Mouse (Mus musculus) adipocyte (in vitro differentiated cells): ENCODE measurements at regions not wholly inside any gene's neighbourhood (a gene's known extent, or its start where the extent isn't known, plus 50 kb on each side); places are given as distances from the start of the nearest gene placed in this dataset.

Source experiments
- DNase-seq: peaks from one replicate; pipeline ENCODE4 v3.0.0-alpha.2; 2016; ENCODE audit warnings: low spot score

DNA sequence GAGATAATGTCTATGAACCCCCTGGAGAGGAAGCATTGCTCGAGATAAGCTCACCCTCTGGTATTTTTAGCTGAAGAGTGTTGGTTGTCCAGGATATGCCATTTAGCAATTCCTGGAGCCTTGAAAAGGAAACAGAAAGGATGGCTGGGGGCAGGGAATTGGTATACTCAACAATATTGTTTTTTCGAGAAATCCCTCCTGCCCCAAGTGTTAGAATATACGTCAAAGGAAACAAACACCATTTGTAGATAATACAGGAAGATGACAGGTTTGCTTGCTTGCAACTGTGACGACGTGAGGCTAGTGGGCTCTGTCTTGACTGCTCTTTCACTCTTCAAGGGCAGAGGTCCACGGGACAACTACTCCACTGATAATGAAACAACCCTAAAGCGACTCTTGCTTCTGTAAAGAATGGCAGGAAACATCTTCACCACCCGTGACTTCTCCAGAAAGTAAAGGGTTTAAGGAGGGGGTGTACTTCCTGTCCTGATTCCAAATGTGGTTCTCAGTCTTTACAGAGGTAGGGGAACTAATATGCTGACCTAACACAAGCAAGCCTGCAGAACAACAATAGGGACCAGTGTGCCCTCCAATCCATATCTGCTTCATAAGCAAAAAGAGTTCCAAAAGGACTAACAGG, 270.3 kb downstream of the Ets1 start:
- DNase-seq = no peak

DNA sequence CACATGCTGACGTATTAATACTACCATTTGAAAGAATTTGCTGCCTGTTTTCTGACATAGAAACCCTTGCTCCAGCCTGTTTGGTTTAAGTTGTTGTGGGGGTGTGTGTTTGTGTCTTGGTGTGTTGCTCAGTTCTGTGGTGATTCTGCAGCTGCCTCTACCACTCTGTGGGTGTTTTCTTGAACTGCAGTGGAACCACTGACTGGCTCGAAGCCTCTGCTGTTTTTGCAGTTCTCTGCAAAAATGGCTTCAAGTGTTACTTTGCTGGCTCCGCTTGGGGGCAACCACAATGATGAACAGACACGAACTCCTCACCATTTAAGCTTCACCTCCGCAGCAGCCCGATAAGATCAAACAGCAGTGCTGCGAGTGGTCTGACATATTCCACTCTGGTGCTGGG, 274.6 kb downstream of the Ets1 start:
- no peak for DNase-seq

DNA sequence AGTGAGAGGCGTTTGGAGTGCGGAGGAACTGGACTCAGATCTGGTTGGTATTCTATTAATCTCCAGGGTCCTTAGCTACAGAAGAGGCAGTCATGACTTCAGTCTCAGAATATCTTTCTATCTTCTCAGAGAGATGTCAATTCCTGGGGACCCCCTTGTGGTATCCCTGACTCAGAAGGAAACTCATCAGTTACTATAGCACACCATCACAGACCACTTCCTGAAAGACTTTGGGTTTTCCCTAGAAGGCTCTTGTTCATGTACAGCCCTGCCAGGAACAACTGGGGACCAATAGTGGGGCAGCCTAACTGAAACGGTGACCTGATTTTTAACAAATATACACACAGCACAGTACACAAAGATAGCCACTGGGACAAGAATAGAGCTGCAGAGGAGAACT, 279.6 kb downstream of the Ets1 start:
- DNase-seq = no peak

DNA sequence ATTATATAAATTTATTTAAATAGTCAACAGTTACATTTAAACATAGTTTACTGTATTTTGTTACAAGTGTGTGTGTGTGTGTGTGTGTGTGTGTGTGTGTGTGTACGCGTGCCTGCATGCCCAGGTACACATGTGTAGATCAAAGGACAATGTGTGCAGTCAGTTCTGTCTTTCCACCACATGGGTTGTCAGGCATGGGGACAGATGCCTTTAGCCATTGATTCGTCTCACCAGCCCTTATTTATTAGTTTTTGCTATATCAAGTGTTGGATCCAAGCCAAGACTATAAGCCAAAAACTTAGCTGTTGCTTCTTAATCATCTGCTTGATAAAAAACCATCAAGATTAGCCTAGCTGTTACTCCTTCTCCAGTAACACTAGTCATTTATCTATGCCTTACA, 280.7 kb downstream of the Ets1 start:
- no peak for DNase-seq

DNA sequence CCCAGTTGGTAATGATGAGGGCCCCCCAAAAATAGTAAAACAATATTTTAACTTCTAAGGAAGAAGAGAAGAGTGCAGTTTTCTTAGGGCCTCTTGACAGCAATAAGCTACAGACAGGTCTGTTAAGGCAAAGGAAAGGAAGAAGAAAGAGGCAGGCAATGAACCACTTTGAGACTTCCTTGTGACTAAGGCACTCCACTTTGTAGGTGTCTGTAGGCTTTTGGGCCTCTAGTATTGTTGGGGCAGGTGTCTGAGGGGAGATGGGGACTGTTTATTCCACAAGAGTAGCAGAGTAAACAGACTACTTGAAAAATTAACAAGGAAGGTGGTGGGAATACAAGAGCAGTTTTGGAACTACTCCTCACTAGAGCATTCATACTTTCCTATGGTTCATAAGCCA, 287.9 kb downstream of the Ets1 start:
- no peak for DNase-seq

DNA sequence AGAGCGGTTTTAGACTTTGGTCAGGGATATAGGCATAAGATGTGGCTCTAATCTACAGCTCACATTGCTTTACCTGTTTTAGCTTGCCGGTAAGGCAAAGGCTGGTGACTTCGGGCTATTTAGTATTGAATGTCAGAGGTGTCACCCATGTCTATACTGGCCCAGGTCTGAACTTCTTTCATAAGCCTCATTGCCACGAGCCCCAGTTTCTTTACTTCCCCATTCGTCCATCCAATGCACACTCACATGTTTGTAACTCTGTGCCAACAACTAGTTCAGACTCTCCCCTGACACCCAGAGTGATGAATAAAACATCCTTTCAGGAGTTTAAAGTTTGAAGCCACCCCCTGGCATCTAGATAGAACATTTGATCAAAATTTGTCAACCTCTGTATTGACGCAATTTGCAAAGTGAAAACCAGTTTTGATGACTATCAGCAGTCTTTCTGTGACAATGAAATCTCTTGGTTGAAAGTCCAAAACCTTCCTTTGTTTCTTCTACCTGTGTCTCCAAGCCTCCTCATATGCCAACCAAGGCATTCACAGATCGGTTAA, 288.4 kb downstream of the Ets1 start:
- no peak for DNase-seq

DNA sequence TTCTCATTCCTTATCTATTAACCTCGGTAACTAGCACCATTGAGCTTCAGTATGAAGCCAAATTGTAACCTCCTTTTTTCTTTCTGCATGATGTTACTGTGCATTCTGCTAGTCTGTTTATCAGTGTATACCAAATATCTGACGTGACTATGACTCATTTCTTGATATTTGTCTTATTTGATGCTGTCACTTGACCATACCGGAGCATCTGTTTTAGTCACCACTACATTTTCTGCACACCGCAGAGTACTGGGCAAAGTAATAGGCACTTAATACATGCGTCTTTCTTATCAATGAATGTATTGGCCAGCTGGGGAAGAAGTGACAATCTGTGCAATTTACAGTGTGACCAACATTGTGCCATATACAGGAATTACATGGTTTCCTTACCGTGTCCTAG, 289.0 kb downstream of the Ets1 start:
- DNase-seq = no peak

DNA sequence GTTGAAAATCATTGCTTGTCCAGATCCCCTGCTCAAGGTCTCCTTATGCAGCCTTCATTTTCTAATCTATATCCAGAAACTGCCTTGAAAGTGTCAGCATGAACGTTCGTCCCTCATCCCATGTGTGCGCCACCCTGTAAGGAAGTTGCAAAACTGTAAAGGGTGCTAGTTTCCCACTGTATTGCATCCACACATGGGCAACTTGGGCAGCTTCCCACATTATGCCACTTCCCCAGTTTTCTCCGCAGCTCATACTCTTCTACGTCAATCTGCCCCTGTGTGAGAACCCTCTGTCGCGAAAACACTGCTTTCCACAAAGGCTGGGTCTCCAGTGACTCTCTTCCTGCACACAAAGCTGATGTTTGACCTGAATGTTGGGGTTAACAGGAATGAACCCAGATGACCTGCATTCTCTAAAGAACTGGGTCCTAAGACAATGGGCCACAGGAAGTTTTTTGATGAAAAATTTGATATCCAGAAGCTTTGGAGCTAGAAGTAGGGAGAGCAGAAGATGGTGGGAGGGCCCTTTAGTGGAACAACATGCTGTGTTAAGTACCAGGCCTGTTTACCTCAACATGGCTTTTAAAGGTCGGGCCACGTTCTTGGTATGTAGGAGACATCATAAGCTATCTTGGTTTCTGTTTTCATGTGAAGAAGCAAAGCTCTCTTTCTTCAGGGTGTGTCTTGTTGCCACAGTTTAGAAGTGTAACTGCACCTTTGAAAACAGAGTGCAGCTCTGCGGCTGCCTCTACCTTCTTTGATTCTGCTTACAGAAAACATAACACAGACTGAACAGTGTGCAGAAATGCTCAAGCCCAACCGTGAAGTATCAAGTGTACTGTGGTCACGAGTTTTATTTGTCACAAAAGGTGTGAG, 289.9 kb downstream of the Ets1 start:
- no peak for DNase-seq

DNA sequence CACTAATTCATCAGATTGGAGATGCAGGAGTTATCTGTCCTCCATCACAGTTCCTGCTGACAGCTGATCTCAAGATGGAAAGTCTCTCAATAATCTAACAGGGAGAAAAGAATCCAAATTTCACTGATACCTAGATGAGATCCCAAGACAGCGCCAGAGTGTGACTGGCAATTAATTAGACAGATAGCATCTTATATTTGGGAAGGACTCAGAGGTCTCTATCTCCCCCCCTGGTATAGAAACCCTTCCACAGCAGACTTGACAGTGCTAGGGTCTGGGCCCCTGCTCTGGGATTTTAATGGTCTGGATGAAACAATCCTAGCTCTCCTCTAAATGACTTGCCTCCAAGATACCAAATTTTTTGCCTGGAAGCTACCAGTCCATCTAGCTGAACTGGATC, 291.6 kb downstream of the Ets1 start:
- no peak for DNase-seq

DNA sequence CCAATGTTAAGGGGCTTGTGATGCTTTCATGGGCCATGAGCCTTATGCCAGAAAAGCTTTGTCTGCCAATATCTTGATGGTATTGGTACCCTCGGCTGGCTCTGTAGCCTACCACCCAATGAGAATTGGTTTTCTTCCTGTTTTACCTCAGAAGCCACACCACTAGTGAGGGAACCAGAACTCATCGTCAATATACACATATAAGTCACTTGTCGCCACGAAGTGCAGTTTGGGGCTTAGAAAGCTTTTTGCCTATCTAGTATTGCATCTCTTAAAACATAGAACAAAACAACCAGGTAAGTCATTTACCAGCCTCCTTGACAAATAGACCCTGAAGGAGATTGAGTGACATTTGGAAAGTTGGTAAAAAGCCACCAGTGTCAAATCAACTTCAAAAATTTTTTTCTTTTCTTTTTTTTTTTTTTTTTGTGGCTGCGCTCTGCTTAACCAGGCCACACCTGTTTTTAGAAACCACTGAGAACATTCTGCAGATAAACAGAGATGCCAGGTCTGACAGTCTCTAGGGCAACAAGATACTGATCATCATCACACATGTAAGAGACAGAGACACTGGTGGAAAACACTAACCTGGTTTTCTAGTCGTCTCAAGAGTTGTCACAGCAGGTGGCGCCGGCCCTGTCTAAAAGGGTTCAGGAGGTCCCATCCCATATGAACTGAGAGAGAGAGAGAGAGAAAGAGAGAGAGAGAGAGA, 292.4 kb downstream of the Ets1 start:
- no peak for DNase-seq

DNA sequence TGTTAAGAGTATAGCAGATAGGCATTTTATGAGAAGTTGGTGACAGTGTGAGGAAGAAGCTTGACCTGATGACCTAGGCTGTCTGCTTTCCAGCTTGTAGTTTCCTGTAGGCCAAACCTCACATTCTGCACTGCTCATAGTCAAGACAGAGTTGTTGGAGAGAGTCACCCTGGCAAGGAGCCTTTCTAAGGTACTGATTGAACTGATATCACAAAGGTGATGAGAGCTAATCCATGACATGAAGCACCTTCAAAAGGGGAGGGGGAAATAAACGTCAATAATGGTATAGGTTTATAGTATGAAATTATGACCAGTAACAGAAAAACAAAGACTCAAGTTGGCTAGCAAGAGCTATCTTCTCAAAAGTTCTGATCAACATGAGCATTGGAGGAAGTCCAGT, 293.3 kb downstream of the Ets1 start:
- no peak for DNase-seq

DNA sequence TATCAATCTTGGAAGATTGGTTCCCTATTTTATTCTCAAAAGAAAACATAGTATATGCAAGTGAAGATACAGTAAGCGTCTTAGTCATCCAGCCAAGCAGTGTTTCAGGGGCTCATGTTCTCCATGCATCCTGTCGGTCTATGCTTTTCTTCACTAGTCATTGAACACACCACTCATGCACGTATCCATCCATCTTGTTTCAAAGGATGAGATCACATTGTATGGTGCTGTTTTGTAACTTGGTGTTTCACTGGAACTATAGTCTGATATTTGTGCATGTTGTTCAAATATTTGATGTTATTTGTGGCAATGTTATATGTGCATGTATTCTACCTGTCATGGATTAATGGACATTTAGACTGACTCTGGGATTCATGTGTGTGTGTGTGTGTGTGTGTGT, 293.8 kb downstream of the Ets1 start:
- DNase-seq = no peak

DNA sequence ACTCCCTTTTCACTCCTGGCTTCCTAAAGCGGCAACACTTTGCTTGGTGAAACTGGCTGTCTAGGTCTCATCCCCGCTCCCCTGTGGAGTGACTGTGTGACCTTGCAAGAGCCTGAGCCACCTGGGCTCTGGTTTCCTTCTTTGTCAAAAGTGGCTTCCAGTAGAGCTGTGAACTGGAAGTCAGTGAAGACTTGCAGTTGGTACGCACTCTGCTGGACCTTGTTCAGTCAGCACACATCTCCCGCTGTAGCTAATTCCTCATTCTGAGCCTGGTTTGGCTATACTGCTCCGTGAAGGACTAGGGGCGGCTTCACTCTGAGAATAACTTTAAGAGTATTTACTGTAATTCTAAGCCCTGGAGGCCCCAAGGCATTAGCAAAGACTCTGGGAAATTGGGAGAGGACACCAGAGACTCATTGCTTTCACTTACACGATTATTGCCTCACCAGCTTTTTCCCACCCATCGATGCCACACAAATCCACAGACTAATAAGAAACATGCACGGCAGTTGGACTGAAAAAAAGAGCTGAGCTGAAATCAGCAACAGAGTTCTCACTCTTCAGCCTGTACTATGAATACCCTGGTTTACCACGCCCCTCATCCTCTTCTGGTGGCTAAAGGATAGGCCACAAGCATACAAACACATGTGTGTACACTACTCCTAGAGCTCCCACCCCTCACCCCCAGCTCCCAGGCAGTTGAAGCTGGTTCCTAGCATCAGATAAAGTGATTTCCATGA, 295.4 kb downstream of the Ets1 start:
- peak; percentile 15 for DNase-seq

DNA sequence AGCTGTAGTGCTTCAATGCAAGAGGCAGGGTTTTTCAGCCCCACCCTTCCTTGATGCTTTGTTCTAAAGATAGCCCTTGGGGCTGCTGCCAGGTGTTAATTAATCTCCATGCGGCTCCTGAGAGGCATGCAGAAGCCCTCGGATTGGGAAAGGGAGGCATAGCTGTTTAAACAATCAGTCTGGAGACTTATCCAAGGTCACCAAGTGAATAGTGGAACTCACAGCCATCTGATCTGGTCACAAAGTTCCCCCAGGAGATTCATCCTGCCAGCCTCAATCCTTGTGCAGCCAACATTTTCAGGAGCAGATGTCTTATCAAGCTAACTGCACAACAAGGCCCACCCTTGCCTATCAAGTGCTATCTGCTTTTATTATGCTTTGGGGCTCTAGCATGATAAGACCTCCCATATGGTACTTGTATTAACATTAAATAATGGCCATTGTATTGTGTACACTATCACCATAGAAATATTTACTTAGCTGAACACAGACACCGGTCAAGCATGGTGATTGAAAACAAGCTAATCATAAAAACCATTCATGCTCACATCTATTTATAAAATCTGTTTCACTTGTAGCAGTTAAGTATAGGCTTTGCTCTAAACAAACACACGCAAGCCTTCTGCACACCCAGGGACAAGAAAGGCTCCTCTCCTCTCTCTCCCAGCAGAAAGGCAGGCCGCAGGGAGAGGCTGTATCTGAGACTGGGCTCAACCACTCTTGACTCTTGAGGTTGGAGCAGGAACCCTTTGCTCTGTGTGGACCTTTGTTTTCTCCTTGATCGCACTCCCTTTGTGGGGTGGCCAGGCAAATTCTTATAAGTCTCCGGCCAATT, 297.4 kb downstream of the Ets1 start:
- DNase-seq = no peak

DNA sequence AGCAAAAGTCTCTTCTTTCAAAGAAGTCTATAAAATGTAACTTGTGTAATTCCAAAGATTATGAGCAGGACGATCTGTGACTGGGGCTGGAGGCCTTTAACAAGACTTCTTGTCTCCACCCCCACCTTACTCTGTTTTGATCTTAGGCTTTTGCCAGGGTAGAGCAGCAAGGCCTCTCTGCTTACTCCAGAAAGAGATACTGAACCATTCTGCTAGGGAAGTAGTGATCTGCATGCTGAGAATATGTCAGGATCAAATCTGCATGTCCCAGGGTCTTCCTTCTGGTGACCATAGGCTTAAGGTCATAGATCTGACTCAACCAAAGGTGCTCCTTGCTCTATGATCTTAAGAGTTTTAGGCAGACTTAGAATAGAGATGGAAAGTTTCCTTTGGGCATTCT, 298.4 kb downstream of the Ets1 start:
- no peak for DNase-seq

DNA sequence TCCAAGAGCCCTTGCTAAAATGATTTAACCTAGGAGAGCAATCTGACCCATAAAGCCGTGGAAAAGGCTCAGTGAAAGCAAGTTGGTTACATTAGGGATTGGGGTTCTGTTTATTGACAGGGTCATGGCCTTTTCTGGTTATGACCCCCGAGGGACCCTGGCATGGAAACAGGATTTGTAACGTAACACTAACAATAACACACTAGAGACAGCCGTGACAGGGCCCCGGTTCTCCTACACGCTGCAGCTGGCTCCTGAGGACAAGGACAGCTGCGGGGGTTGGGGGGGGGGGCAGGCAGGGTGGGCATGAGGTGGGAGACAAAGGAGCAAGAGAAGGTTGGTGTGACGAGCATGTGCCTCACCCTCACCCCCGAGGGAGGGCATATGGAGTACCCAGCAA, 300.4 kb downstream of the Ets1 start:
- no peak for DNase-seq

DNA sequence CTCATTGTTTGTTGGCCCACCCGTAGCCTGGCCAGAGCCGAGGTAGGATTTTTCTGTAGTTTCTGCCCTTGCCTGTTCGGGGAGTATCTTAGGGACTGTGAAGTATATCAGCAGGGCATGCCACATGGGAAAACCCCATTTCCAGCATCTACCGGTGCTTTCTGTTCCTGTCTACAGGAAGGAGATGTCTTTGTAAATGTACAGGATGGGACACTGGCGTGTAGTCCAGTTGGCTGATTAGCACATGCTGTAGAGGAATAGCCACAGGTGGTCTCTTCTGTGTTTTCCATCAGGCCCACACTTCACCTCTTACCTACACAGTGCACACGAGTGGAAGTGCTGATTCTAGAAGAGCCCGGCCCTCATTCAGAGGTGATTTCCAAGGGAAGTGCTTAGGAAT, 301.4 kb downstream of the Ets1 start:
- no peak for DNase-seq

DNA sequence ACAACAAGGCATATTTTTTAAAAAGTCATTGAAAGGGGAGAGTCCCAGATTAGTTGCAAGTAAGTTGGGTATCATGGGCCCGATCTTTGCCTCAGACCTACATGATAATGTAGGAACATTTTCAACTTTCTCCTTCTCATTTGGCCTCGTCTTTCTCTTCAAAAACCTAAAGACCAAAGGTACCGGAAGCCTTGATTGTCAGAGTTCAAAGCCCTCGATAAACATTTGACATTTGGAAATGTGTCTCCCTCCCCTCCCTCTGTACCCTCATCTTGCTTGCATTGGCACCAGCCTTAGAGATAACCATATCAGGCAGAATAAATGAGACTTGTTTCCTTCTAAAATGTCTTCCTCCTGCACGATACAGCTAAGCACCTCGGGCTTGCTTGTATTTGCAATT, 302.8 kb downstream of the Ets1 start:
- no peak for DNase-seq

DNA sequence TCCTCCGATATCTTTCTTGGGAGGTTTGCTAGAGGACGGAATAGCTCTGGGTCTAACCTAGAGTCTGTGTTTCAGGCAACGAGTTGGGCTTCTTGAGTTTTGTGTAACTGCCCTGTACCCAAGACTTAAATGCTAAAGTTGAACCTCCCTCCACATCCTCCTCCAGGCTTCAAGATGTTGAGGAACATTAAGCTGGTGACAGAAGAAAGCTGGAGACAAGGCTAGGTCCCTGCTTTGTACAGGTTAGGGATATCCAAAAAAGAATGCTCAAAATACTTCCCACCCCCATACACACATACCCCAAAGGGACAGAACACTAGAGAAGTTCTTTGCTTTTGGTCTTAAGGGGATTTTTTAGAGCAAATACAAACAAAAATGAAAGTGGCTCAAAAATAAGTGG, 303.6 kb downstream of the Ets1 start:
- DNase-seq = no peak

DNA sequence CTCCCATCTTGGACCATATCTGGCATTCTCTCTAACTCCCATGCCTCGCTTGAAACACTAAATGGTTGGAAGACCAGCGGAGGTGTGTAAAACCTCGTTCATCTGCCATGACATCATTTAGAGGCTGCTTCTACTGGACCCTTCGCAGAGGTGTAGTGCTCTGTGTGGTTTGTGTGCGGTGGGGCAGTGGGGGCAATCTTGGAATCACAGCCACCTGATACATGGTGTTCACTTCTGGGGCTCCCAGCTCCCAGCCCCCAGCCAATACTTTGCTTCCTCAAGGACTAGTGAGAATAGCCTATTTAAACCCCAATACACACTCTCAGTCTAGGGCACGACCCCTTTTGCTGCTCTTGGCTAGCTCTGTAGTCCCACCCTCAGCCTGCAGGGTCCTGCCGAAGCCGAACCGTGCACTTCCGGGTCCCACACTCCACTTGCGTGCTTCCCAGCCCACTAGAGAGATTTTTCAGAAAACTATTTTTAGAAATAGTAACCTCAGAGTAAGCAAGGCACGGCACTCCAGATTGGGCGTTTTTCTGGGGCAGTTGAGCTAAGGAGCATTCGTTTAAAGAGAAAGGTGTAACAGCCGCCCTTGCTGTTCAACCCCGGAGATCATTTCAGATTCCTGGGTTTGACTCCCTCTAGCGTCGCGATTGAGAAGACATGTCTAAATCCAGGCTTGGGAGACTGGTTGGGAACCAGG, 304.2 kb downstream of the Ets1 start:
- peak; percentile 89 for DNase-seq
